Mouse (Mus musculus) heart, embryonic 16.5 days (tissue): Measurements from ENCODE around the gene Pold3. TPM values are rescaled to one million over a fixed set of nuclear protein-coding genes. Genes with fewer than 3 reads are reported as not detected.
A peak's percentile ranks its signal among the peaks of the same experiment; 100 is the strongest.

Experiments used
- ATAC-seq: fragments of 200-750 bp; cut with Nextera tagmentation; replicated peaks from 2 replicates; pipeline ENCODE4 v1.8.0; 2017; ENCODE audit warnings: moderate number of reproducible peaks; ENCODE audit not compliant: insufficient read depth, low FRiP score; ENCODE audit errors: extremely low read depth
- H3K27ac ChIP-seq: fragments of 300-500 bp; sonication (generic); 2 replicates; pipeline ENCODE4 v1.5.1; 2014; ENCODE audit warnings: mild to moderate bottlenecking, low read length, control low read depth, moderate library complexity
- H3K27me3 ChIP-seq: fragments of 300-500 bp; sonication (generic); 2 replicates; pipeline ENCODE4 v1.6.1; 2014; ENCODE audit warnings: low read length, mixed read lengths; ENCODE audit not compliant: control insufficient read depth, insufficient read depth
- H3K36me3 ChIP-seq: fragments of 300-500 bp; sonication (generic); 2 replicates; pipeline ENCODE4 v1.6.1; 2014; ENCODE audit not compliant: control insufficient read depth, insufficient read depth
- H3K4me1 ChIP-seq: fragments of 300-500 bp; sonication (generic); 2 replicates; pipeline ENCODE4 v1.6.1; 2014; ENCODE audit warnings: low read length, mixed read lengths; ENCODE audit not compliant: control insufficient read depth, insufficient read depth
- H3K4me2 ChIP-seq: fragments of 300-500 bp; sonication (generic); 2 replicates; pipeline ENCODE4 v1.6.1; 2014; ENCODE audit warnings: low read depth, mild to moderate bottlenecking, control low read depth, low read length
- H3K4me3 ChIP-seq: fragments of 300-500 bp; sonication (generic); 2 replicates; pipeline ENCODE4 v1.5.1; 2014; ENCODE audit warnings: mild to moderate bottlenecking, control low read depth, low read length
- H3K9ac ChIP-seq: fragments of 300-500 bp; sonication (generic); 2 replicates; pipeline ENCODE4 v1.6.1; 2014; ENCODE audit warnings: low read length, control low read depth
- H3K9me3 ChIP-seq: fragments of 300-500 bp; sonication (generic); replicated peaks from 2 replicates; pipeline ENCODE4 v1.6.1; 2016; ENCODE audit warnings: low read length; ENCODE audit not compliant: control insufficient read depth
- WGBS: fragments of 180-500 bp; shearing (Covaris S2); extraction: QIAGEN DNeasy Blood & Tissue Kit; methylation state at CpG from one replicate; pipeline ENCODE4 v1.1.7; 2014; 5-methylcytosine and 5-hydroxymethylcytosine counted together
- polyA plus RNA-seq: library from polyadenylated mRNA; unstranded; fragments of >200 nt; fragmentation: Nextera tagmentation; extraction: Ambion mirVana; gene quantifications from 2 replicates; pipeline ENCODE4 v1.2.1, GENCODE M21; 2015

Gene Pold3
- polyA plus RNA-seq, 1 experiment from 2014 or later: 36.6 TPM

DNA sequence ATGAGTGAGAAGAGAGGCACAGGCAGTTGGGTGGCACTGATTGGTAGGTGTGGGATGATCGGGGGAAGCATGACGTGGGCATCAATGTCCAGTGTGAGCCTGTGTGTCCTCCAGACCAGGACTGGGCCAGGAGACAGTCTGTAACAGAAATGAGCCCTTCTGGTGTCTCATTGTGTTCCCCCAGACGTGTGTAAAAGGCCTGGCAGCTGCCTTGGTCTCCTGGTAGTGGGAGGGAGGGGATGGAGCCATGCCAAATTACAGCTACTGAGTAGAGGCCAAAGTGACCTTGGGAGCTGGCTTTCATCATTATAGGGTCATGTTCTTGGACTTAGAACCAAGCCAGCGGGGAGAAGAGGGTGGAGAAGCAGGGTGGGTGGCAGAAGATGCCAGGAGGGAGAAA, 69.5 kb downstream of the Pold3 start:
- H3K4me1 ChIP-seq: no peaks in the 10 kb centered on the region
- no peaks in the 10 kb centered on the region for H3K27me3 ChIP-seq
- H3K36me3 ChIP-seq: no peaks in the 10 kb centered on the region
- WGBS: 48% methylated on average over 4 of the region's 4 CpGs
- H3K9me3 ChIP-seq: no peaks in the 10 kb centered on the region; the same call in 1 of the 2 replicates
- ATAC-seq: no peak; the same call in 1 of the 2 replicates
- H3K4me2 ChIP-seq: no peak overlapping the region
- H3K4me3 ChIP-seq: no peak overlapping the region
- H3K27ac ChIP-seq: no peak overlapping the region
- H3K9ac ChIP-seq: no peak overlapping the region

DNA sequence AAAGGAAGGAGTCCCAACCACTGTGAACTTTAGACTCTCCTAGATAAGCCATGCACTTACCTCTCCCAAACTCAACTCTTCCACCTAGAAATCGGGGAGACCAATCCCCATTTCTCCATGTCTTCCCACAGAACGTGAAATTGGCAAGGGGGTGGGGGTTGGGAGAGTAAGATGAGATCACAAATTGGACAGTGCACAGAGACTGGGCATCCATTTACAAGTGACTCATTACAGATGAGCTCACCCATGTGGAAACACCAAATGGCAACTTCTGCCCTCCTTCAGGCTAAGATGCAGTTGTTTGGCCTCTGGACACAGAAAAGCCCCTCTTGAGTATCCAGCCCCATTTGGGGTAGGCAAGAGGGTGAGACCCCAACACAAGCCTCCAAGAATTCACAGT, 74.9 kb downstream of the Pold3 start:
- no peak for ATAC-seq
- 65% methylated on average over 2 of the region's 2 CpGs for WGBS
- Histone ChIP-seq H3K9ac (no peak overlapping the region), H3K36me3 (no peaks in the 10 kb centered on the region), H3K27ac (no peak overlapping the region), H3K4me1 (peaks cover 3% of the 10 kb centered on the region), H3K4me2 (no peak overlapping the region), H3K9me3 (no peaks in the 10 kb centered on the region), H3K4me3 (no peak overlapping the region), H3K27me3 (no peaks in the 10 kb centered on the region; the same call in 1 of the 2 replicates)

DNA sequence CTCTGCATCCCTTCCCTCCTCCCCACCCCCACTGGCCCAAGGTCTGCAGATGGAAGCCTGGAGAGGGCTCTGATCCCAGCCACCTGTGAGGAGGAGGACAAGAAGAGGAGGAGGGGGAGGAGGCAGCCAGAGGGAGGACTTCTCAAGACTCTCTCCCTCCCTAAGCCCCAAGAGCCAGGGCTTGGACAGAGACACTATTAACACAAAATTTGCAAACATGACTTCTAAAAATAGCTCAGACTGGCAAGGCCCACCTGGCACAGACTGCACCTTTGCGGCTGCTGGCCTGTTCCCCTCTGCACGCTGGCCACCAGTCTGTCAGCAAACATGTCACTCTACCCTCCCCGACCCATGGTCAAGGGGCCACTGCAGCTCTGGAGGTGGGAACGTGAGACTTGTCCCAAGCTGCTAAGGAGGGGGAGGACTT, 77.7 kb downstream of the Pold3 start:
- no peak overlapping the region for H3K4me2 ChIP-seq

DNA sequence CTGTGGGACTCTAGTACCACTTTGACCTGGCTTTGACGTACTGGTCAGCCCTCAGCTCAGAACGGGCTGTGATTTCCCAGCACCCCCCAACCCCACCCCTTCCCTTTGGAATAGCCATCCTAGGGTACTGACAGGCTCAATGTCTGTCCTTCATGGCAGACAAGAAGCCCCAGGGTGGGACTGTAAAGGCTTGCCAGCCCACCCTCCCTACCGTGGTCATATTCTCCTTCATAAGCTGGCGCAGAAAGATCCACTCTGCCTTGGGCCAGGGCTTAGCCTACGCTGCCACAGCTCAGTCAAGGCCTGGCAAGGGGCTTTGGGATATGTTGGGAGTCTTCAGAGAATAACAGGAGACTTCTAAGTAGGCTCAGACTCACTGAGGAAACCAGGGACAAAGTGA, 78.3 kb downstream of the Pold3 start:
- Histone ChIP-seq H3K27ac (no peak overlapping the region), H3K27me3 (no peaks in the 10 kb centered on the region; the same call in 1 of the 2 replicates), H3K4me2 (no peak overlapping the region), H3K9ac (no peak overlapping the region), H3K4me3 (no peak overlapping the region), H3K4me1 (peaks cover 3% of the 10 kb centered on the region), H3K36me3 (no peaks in the 10 kb centered on the region), H3K9me3 (no peaks in the 10 kb centered on the region; the same call in 1 of the 2 replicates)
- WGBS: 85% methylated on average over 5 of the region's 5 CpGs
- ATAC-seq: no peak

More for the DNA sequence above, 77.7 kb downstream of the Pold3 start:
- H3K27ac ChIP-seq: no peak overlapping the region
- peak overlapping the region; percentile 24; the same call in 1 of the 2 replicates for H3K9ac ChIP-seq
- ATAC-seq: no peak
- peaks cover 3% of the 10 kb centered on the region for H3K4me1 ChIP-seq
- no peak overlapping the region for H3K4me3 ChIP-seq
- no peaks in the 10 kb centered on the region; the same call in 1 of the 2 replicates for H3K27me3 ChIP-seq
- no peaks in the 10 kb centered on the region for H3K36me3 ChIP-seq
- 18% methylated on average over 4 of the region's 4 CpGs for WGBS
- H3K9me3 ChIP-seq: no peaks in the 10 kb centered on the region

DNA sequence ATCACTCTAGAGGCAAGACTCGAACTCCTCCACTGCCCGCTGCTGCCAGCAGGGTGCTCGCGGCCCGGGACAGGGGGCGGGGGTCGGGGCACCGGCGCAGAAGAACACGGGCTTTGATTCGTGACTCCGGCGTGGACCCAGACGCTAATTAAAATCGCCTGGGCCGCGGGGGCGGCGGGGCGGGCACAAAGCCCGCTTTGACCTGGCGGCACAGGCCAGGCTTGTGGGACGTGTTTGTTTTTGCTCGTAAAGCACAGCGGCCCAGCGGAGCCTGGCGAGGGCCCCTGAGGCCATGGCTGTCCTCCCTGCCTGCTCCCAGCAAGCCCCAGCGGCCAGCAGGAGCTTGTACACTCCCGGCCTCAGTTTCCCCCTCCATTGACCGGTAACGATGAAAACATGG, 79.2 kb downstream of the Pold3 start:
- H3K9me3 ChIP-seq: no peaks in the 10 kb centered on the region; the same call in 1 of the 2 replicates
- no peaks in the 10 kb centered on the region for H3K36me3 ChIP-seq
- H3K4me2 ChIP-seq: peak overlapping the region; percentile 40; the same call in 1 of the 2 replicates
- no peak overlapping the region for H3K27ac ChIP-seq
- 11% methylated on average over 31 of the region's 31 CpGs for WGBS
- H3K27me3 ChIP-seq: no peaks in the 10 kb centered on the region; the same call in 1 of the 2 replicates
- 0 out of 2 replicates have a peak overlapping the region, but pooled peaks have one; percentile 21 for H3K9ac ChIP-seq
- no peak for ATAC-seq
- H3K4me3 ChIP-seq: no peak overlapping the region; the same call in none of the 2 replicates
- H3K4me1 ChIP-seq: peaks cover 3% of the 10 kb centered on the region

DNA sequence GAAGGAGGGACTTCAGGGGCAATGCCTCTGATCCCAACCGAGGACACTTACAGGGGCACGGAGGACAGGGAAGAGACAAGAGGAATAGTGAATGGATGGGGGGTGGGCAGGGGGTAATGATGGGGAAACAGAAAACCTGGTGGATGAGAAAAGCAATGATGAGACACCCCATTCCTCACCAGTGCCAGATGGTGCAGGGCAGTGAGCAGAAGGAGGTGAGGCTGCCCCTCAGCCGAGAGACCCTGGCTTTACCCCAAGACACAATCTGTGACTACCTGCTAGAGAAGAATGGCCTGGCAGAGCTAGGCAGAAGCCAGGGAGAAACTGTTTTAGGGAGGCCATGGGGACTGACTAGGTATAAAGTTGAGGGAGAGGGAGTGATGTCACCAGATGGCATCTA, 84.9 kb downstream of the Pold3 start:
- H3K9me3 ChIP-seq: no peaks in the 10 kb centered on the region; the same call in 1 of the 2 replicates
- H3K4me3 ChIP-seq: no peak overlapping the region
- WGBS: 55% methylated on average over 3 of the region's 3 CpGs
- no peak overlapping the region for H3K4me2 ChIP-seq
- H3K27me3 ChIP-seq: no peaks in the 10 kb centered on the region
- no peak for ATAC-seq
- no peak overlapping the region for H3K27ac ChIP-seq
- no peaks in the 10 kb centered on the region for H3K36me3 ChIP-seq
- no peaks in the 10 kb centered on the region for H3K4me1 ChIP-seq
- no peak overlapping the region for H3K9ac ChIP-seq

DNA sequence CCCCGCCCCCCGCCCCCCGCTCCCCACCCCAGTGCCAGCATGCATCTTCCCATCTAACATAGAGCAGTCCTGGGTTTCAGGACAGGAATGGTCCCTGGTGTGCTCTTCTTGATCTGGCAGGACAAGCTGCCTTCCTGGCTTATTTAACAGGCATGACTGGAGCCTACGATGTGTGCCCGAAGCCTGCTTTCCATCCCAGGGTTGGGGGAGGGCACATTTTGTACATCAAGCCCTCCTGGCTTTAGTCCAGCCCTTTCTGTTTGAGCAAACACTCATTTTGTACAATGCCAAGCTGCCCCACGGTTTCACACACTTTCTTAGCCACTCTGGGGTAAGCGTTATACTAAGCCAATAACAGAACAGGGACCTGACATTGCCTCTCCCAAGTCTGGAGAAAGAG, 85.3 kb downstream of the Pold3 start:
- no peaks in the 10 kb centered on the region for H3K36me3 ChIP-seq
- no peak overlapping the region for H3K4me2 ChIP-seq
- no peak overlapping the region for H3K9ac ChIP-seq
- no peaks in the 10 kb centered on the region for H3K4me1 ChIP-seq
- no peak for ATAC-seq
- no peak overlapping the region for H3K27ac ChIP-seq
- H3K27me3 ChIP-seq: no peaks in the 10 kb centered on the region
- 79% methylated on average over 7 of the region's 7 CpGs for WGBS
- H3K4me3 ChIP-seq: no peak overlapping the region
- no peaks in the 10 kb centered on the region; the same call in 1 of the 2 replicates for H3K9me3 ChIP-seq

DNA sequence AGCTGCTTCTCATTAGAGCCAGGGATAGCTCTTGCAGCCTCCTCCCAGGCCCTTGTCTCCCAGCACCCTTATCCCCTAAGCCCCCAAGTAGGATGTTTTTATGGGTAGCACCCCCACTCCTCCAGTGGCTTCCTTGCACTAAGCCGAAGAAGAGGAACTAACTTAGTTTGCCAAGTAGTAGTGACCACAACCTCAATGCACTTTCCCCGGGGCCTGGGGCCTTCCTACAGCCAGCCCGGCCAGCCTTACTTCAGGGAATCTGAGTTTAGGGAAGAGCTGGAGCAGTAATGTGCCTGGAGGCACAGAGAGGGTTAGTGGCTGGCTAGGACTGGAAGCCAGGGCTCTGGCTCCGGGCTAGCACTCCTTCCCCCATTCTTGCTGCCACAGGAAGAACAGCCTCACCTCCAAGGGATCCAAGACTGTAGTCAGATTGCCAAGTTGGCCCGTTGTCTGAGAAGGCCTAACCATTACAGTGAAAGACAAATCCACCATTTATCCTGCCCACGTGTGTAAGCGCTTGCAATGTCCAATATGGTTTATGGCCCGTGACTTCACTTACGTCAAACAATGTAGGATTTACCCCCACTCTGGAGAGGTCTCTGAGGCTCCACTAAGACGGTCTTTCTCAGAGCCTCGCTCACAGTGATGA, 86.4 kb downstream of the Pold3 start:
- Histone ChIP-seq H3K9me3 (no peaks in the 10 kb centered on the region; the same call in 1 of the 2 replicates), H3K27me3 (no peaks in the 10 kb centered on the region), H3K4me2 (no peak overlapping the region), H3K4me3 (no peak overlapping the region), H3K36me3 (no peaks in the 10 kb centered on the region), H3K27ac (no peak overlapping the region), H3K4me1 (no peaks in the 10 kb centered on the region), H3K9ac (no peak overlapping the region)
- 74% methylated on average over 11 of the region's 11 CpGs for WGBS
- ATAC-seq: no peak

DNA sequence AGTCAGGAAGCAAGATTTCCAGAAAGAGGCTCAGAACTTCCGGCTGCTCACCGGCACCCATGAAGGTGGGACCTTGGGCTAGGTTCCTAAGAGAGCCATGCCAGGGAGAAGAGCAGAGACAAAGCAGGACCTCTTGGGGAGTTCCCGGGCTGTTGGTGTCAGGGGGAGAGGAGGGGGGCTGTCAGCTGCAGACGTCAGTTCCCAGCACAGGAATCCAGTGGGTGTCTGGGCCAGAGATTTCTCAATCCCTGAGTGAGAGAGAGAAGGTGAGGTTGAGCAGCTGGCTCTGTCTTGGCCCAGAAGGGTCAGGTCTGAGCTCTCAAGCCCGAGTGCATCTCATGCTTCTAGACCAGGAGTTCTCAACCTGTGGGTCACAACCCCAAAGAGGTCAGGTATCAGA, 87.7 kb downstream of the Pold3 start:
- no peak overlapping the region for H3K4me3 ChIP-seq
- no peak overlapping the region for H3K9ac ChIP-seq
- no peak overlapping the region for H3K4me2 ChIP-seq
- H3K9me3 ChIP-seq: no peaks in the 10 kb centered on the region; the same call in 1 of the 2 replicates
- no peak overlapping the region for H3K27ac ChIP-seq
- no peaks in the 10 kb centered on the region for H3K27me3 ChIP-seq
- 51% methylated on average over 5 of the region's 5 CpGs for WGBS
- ATAC-seq: no peak
- no peaks in the 10 kb centered on the region for H3K4me1 ChIP-seq
- H3K36me3 ChIP-seq: no peaks in the 10 kb centered on the region
